Mouse (Mus musculus): ENCODE data around the gene Ate1. TPM values are rescaled to one million over a fixed set of nuclear protein-coding genes. Genes with fewer than 3 reads are reported as not detected.
"Not testable (repeated sequence)": the region's sequence is repeated elsewhere in the genome, so short reads cannot be mapped to it uniquely, and the experiment has no call there.

The Ate1 gene
- polyA plus RNA-seq, 1 experiment from 2014 or later, result 56.4 TPM

DNA sequence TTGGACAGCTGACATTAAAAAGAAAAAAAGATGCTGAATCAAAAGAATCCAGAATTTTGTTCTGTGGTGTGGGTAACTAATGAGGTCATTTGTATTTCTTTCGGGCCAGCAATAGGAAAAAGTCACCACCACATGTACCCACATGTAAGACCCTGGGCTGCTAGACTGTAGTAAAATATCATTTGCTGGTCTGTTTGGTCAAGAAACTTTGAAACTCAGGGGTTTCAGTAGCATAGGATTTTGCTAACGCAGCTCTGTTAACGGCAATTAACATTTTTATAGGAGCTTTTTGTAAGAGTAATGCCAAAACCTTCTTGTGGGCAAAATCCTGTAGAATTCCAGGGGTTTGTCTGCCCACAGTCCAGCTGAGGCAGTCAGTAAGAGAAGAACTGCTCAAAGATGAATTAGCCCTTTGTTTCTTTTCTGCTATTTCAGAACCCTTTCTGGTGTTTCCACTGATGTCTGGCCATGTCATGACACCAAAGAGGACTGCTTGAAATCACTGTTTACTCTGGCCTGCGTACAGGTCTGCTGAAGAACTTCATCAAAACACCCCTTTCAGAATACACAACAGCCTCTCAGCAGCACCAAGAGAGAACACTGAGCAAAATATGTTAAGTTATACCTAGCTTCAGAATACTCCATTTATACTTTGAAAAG is 64.5 kb downstream of the Ate1 start:
- peak overlapping the region; percentile 72; the same call in 1 of the 2 replicates for H3K27ac ChIP-seq
- H3K4me1 ChIP-seq, result peaks cover 12% of the 10 kb centered on the region; the same call in 1 of the 2 replicates
- H3K9ac ChIP-seq, result no peak overlapping the region
- no peaks in the 10 kb centered on the region for H3K9me3 ChIP-seq
- H3K4me3 ChIP-seq, result no peak overlapping the region
- peak; percentile 66; the same call in 1 of the 2 replicates for ATAC-seq (ENCODE audit: low FRiP score, low read depth)
- WGBS, result 50% methylated on average over 4 of the region's 4 CpGs
- H3K36me3 ChIP-seq, result peaks cover 42% of the 10 kb centered on the region
- no peak overlapping the region for H3K4me2 ChIP-seq (replicated peaks)
- no peaks in the 10 kb centered on the region for H3K27me3 ChIP-seq

DNA sequence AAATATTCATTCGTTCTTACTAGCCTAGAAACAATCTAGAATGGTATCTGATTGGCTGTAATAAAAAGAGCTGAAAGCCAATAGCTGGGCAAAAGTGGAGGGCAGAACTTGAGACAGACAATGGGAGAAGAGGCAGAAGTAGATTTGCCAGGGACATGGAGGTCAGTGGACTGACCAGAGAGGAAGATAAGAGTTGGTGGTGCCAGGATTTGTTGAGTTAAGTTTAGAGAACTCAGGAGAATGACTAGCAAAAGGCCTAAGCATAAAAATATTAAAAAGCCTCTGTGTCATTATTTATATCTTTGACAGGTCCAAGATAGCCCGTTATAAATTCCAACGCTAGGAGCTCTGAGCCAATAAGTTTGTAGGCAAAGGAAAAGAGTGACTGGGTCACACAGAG is 65.9 kb downstream of the Ate1 start:
- ATAC-seq (ENCODE audit: low FRiP score, low read depth), result no peak
- peaks cover 29% of the 10 kb centered on the region for H3K36me3 ChIP-seq
- WGBS, result 73% methylated on average over 3 of the region's 3 CpGs

DNA sequence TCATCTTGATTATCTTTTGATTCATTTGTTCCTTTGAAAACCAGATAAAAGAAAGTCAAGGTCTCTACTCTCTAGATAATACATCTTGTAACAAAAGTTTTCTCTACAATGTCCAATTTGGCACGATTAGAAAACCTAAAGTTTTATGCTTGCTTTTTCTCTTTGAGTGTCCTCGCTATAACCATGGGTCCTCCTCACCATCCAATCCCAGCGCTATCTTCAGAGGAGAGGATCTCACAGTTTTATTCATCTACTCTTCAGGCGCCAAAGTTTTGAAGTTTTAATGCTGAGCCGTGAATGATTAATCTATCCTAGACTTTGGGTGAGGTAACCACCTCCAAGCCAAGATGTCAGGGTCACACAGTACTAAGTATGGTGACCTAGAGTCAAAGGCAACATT is 84.4 kb downstream of the Ate1 start:
- Histone ChIP-seq H3K9me3 (no peaks in the 10 kb centered on the region), H3K27me3 (no peaks in the 10 kb centered on the region), H3K9ac (no peak overlapping the region), H3K36me3 (no peaks in the 10 kb centered on the region), H3K4me3 (no peak overlapping the region), H3K4me1 (peaks cover 6% of the 10 kb centered on the region; the same call in 1 of the 2 replicates), H3K27ac (no peak overlapping the region), H3K4me2 (replicated peaks) (no peak overlapping the region)
- no peak for ATAC-seq (ENCODE audit: low FRiP score, low read depth)
- WGBS, result 94% methylated on average over 5 of the region's 5 CpGs

More for the DNA sequence above, 65.9 kb downstream of the Ate1 start:
- H3K9ac ChIP-seq, result no peak overlapping the region
- H3K4me2 ChIP-seq (replicated peaks), result no peak overlapping the region
- H3K4me3 ChIP-seq, result no peak overlapping the region
- H3K4me1 ChIP-seq, result peaks cover 12% of the 10 kb centered on the region; the same call in 1 of the 2 replicates
- no peaks in the 10 kb centered on the region for H3K27me3 ChIP-seq
- H3K9me3 ChIP-seq, result no peaks in the 10 kb centered on the region
- no peak overlapping the region for H3K27ac ChIP-seq

DNA sequence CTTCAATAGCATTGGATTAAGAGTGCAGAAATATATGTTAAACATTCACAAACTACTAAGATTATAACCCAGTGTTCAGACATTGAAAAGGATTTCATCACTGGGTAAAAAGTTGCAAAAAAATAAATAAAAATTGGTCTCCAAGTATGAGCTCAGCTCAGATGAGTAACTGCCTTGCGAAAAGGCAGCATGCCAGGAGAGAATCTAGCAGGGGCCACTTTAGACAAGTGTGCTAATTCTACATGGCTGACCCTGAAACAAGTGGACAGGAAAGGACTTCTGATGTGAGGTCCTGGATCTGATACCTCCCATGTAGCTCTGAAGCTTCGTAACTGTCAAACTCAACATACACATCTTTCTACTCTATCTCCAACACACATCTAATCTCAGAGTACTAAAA is 88.0 kb downstream of the Ate1 start:
- Histone ChIP-seq H3K4me3 (no peak overlapping the region), H3K4me1 (peaks cover 27% of the 10 kb centered on the region), H3K9me3 (no peaks in the 10 kb centered on the region), H3K27me3 (no peaks in the 10 kb centered on the region), H3K9ac (no peak overlapping the region), H3K4me2 (replicated peaks) (no peak overlapping the region), H3K27ac (no peak overlapping the region), H3K36me3 (no peaks in the 10 kb centered on the region)
- ATAC-seq (ENCODE audit: low FRiP score, low read depth), result no peak
- 92% methylated on average over 2 of the region's 2 CpGs for WGBS

DNA sequence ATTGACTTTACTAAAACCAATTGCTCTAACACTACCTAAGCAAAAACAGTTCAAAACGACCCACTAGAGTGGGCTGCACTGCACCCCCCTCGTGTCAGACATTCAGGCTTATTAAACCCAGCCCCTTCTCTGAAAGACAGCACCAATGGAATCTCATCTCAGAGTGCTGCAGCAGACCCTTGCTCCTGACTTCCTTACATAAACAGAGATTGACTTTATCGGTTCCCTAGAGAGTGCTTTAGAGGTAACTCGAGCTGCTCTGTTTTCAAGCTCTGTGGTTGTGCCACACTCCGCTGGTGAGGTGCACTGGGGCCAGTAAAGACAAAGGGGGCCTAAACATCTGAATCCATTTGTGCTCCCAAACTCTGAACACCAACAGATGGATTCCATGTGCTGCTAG is 93.6 kb downstream of the Ate1 start:
- no peaks in the 10 kb centered on the region; the same call in 1 of the 2 replicates for H3K36me3 ChIP-seq
- no peaks in the 10 kb centered on the region for H3K9me3 ChIP-seq
- no peaks in the 10 kb centered on the region for H3K27me3 ChIP-seq
- 4% methylated on average over 5 of the region's 5 CpGs for WGBS
- H3K4me2 ChIP-seq (replicated peaks), result peak overlapping the region; percentile 42
- peaks cover 38% of the 10 kb centered on the region for H3K4me1 ChIP-seq
- peak overlapping the region; percentile 74; the same call in 1 of the 2 replicates for H3K27ac ChIP-seq
- ATAC-seq (ENCODE audit: low FRiP score, low read depth), result peak; percentile 86
- H3K9ac ChIP-seq, result no peak overlapping the region
- H3K4me3 ChIP-seq, result no peak overlapping the region; the same call in 1 of the 2 replicates

DNA sequence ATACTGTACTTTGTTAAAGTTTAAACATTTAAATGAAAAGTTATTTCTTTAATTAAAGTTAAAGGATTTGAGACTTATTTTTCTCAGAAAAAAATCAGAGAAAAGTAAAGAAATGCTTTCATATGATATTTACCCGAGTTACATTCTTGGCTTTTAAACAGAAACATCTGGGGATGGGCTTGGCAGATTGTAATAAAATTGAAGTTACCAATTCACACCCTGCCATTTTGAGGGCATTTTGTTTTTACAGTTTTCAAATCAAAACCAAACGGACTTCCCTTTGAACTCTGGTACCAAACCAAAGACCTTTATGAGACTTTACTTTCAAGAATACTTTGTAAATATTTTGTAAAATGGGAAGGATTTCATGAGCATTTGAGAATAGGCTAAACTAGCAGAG is 94.2 kb downstream of the Ate1 start:
- Histone ChIP-seq H3K27me3 (no peaks in the 10 kb centered on the region), H3K4me3 (no peak overlapping the region), H3K4me2 (replicated peaks) (peak overlapping the region; percentile 42; the same call in 1 of the 2 replicates), H3K9ac (no peak overlapping the region), H3K9me3 (no peaks in the 10 kb centered on the region), H3K27ac (peak overlapping the region; percentile 74; the same call in 1 of the 2 replicates), H3K4me1 (peaks cover 34% of the 10 kb centered on the region), H3K36me3 (no peaks in the 10 kb centered on the region; the same call in 1 of the 2 replicates)
- no peak for ATAC-seq (ENCODE audit: low FRiP score, low read depth)
- 13% methylated on average over 2 of the region's 2 CpGs for WGBS

DNA sequence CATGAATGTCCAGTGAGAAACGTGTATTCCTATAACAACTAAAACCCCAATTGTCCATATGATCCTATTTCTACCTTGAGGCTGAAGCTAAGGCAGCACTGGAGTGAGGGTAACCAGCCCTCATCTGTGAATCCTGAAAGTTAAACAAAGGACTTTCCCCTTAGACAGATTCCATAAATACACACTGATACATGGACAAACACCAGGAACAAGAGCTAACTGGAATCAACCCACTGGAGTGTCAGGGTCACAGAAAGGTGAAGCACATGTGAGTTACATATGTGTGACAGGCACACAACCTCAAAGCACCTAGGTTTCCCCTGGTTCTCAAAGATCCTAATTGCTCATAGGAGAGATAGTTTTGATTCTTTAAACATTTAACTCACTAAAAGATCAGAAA is 100.2 kb downstream of the Ate1 start:
- no peak overlapping the region for H3K9ac ChIP-seq
- H3K4me3 ChIP-seq, result no peak overlapping the region
- H3K27ac ChIP-seq, result no peak overlapping the region
- peaks cover 5% of the 10 kb centered on the region; the same call in 1 of the 2 replicates for H3K4me1 ChIP-seq
- no peaks in the 10 kb centered on the region; the same call in 1 of the 2 replicates for H3K36me3 ChIP-seq
- H3K4me2 ChIP-seq (replicated peaks), result no peak overlapping the region
- no peaks in the 10 kb centered on the region for H3K9me3 ChIP-seq
- no peak for ATAC-seq (ENCODE audit: low FRiP score, low read depth)
- 71% methylated on average over 1 of the region's 1 CpGs for WGBS
- no peaks in the 10 kb centered on the region for H3K27me3 ChIP-seq

DNA sequence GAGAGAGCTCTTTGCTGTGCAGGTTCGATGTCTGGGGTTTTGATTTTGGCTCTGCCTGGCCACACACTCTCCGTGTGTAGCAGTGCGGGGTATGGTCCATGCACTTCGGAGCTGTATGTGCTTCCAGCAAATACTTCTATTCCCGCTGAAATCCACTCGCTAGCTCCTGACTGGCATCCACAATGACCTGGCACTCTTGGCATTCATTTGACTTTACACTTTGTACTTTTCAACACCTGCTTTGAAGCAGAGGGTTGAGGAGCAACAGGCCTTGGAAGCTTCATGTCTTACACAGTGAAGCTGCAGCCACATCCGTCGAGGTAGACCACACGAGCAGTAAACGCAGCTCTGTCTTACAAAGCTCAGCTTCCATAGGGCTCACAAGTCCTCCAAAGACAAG is 112.5 kb downstream of the Ate1 start:
- peaks cover 31% of the 10 kb centered on the region for H3K4me1 ChIP-seq
- H3K4me2 ChIP-seq (replicated peaks), result no peak overlapping the region
- H3K9ac ChIP-seq, result peak overlapping the region; percentile 4; the same call in 1 of the 2 replicates
- no peaks in the 10 kb centered on the region for H3K9me3 ChIP-seq
- no peaks in the 10 kb centered on the region for H3K27me3 ChIP-seq
- no peak for ATAC-seq (ENCODE audit: low FRiP score, low read depth)
- H3K27ac ChIP-seq, result peak overlapping the region; percentile 70; the same call in 1 of the 2 replicates
- 68% methylated on average over 10 of the region's 10 CpGs for WGBS
- H3K36me3 ChIP-seq, result no peaks in the 10 kb centered on the region
- no peak overlapping the region for H3K4me3 ChIP-seq

DNA sequence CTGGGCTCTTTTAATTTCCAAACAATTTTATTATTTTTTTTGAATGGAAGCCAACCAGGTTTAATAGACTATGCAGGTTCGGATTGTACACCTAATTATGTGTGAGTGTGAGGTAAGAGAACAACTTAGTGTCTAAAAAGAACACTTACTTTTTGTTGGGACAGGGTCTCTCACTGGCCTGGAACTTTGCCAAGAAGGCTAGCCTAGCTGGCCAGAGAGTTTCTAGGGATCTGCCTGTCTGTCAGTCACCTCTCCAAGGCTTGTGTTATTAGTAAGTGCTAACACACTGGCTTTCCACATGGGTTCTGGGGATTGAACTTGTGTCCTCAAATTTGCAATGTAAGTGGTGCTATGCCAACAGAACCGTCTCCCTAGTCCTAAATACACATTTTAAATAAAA is 116.8 kb downstream of the Ate1 start:
- Histone ChIP-seq H3K27ac (no peak overlapping the region), H3K4me2 (replicated peaks) (no peak overlapping the region), H3K9ac (no peak overlapping the region), H3K4me1 (peaks cover 28% of the 10 kb centered on the region), H3K9me3 (no peaks in the 10 kb centered on the region), H3K36me3 (peaks cover 5% of the 10 kb centered on the region; the same call in 1 of the 2 replicates), H3K27me3 (no peaks in the 10 kb centered on the region), H3K4me3 (no peak overlapping the region)
- 49% methylated on average over 2 of the region's 2 CpGs for WGBS
- no peak for ATAC-seq (ENCODE audit: low FRiP score, low read depth)

DNA sequence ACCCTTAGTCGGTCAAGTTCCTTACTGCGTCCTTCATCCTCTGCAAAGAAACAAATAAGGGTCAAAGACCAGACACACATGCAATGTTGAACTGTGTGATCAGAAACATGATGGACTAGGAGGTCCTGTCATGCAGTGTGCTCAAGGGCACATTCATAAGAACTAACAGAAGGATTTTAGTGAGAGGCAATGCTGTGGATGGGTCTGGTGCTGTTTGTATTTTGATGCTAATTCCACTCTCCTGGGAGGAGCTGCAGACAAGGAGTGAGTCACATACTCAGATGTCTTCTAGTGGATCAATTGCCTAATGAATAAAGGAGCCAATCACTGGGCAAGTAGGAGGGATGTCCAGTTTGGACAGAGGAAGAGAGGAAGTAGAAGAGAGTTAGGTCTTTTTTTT is 125.5 kb downstream of the Ate1 start:
- 91% methylated on average over 2 of the region's 2 CpGs for WGBS
- Histone ChIP-seq H3K36me3 (peaks cover 23% of the 10 kb centered on the region), H3K4me3 (no peak overlapping the region), H3K4me1 (no peaks in the 10 kb centered on the region), H3K27ac (no peak overlapping the region), H3K9me3 (no peaks in the 10 kb centered on the region), H3K4me2 (replicated peaks) (no peak overlapping the region), H3K9ac (no peak overlapping the region), H3K27me3 (no peaks in the 10 kb centered on the region)
- ATAC-seq (ENCODE audit: low FRiP score, low read depth), result no peak

DNA sequence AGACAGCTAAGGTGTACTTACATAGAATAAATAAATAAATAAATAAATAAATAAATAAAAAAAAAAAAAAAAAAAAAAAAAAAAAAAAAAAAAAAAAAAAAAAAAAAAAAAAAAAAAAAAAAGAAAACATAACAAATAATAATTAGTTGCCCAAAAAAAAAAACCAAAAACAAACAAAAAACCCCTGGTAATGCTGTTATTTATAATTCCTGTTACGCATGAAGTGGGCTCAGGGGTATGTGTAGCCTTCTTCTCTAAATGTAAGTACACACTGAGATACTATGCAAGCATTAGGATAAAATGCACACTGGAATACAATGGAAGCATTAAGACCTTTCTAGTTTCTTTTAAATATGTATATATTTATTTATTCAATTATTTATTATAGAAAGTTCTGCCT is 130.1 kb downstream of the Ate1 start:
- not testable (repeated sequence) for H3K27me3 ChIP-seq; H3K4me1 ChIP-seq; H3K9ac ChIP-seq; H3K27ac ChIP-seq; H3K4me3 ChIP-seq; ATAC-seq (ENCODE audit: low FRiP score, low read depth); H3K4me2 ChIP-seq (replicated peaks); H3K9me3 ChIP-seq
- H3K36me3 ChIP-seq, result peaks cover 36% of the 10 kb centered on the region
- WGBS, result 83% methylated on average over 1 of the region's 1 CpGs

DNA sequence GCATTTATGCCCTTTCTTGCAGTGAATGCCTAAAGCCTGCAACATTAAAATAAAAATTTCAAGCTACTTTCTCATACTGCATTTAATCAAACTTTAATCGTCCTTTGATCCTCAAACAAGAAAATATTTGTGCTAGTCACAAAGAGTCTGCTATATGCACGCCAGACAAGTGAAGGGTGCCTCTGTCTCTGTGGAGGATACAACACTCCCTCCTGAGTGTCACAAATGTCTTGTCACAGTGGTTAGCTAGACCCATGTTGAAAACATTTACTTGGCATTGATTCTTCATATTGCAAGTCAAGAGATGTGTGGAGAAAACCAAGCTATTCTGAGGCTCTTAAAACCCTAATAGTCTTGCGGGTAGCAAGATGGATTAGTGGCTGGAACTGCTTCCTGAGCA is 133.9 kb downstream of the Ate1 start:
- 73% methylated on average over 3 of the region's 3 CpGs for WGBS
- Histone ChIP-seq H3K4me3 (no peak overlapping the region), H3K27me3 (no peaks in the 10 kb centered on the region), H3K36me3 (peaks cover 13% of the 10 kb centered on the region), H3K9me3 (peaks cover 5% of the 10 kb centered on the region; the same call in 1 of the 2 replicates), H3K4me2 (replicated peaks) (no peak overlapping the region), H3K27ac (no peak overlapping the region), H3K4me1 (no peaks in the 10 kb centered on the region; the same call in 1 of the 2 replicates), H3K9ac (no peak overlapping the region)
- no peak for ATAC-seq (ENCODE audit: low FRiP score, low read depth)

Data from limb, embryonic 13.5 days (tissue).